Mouse (Mus musculus): ENCODE data around the gene Hist1h3e.
A peak's percentile ranks its signal among the peaks of the same experiment; 100 is the strongest.
"Not testable (repeated sequence)": the region's sequence is repeated elsewhere in the genome, so short reads cannot be mapped to it uniquely, and the experiment has no call there.

Hist1h3e gene

GRCm38 (mm10) chr13:23561883-23562659, at the start of gene Hist1h3e:
Gene Hist1h3e, minus strand, starts transcription at chr13:23562369.
- DNase-seq, result peak; percentile 92

DNA sequence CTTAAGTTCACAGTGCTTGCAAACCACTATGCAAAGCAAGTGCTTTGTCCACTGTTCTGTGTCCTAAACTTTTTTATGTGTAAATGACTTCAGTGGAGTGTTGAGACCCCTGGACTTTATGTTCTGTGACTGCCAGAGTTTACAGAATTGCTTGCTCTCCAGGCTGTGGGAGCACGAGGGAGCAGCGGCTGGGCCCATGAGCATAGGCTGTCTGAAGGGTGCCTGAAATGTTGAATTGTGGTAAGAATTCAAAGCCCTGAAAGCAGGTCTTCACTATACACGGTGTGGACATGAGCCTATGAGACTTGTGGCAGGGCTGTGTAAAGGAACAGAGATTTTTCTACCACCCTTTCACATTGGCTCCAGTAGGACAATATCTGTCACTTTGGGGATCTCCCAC, 49.5 kb upstream of the Hist1h3e start:
- no peak for DNase-seq

- no peak for DNase-seq
Measured at GRCm38 (mm10) chr13:23610393-23610792, 48.2 kb upstream of the Hist1h3e start.

DNA sequence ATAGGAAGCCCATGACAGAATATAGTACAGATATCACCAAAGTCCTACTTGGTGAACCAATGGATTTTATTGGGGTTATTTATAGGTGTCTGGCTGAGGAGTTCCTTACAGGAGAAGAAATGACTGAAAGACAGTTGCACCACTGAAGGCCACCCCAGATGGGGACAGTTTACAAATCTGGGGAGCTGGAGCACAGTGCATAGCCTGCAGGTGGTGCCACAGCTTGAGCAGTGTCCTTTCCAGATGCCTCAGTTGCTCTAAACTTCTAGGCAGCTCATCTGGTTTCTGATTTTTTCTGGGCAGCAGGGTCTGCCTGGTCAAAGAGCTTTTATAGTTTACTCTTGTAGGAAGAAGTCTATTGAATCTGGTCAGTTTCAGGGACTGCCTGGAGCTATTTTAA, 47.7 kb upstream of the Hist1h3e start:
- DNase-seq, result no peak

- DNase-seq, result no peak
Measured at GRCm38 (mm10) chr13:23609209-23609608, 47.0 kb upstream of the Hist1h3e start.

- no peak for DNase-seq
Measured at GRCm38 (mm10) chr13:23605052-23605451, 42.9 kb upstream of the Hist1h3e start.

- no peak for DNase-seq
Measured at GRCm38 (mm10) chr13:23604452-23604851, 42.3 kb upstream of the Hist1h3e start.

- no peak for DNase-seq
Measured at GRCm38 (mm10) chr13:23603182-23603699, 41.1 kb upstream of the Hist1h3e start.

DNA sequence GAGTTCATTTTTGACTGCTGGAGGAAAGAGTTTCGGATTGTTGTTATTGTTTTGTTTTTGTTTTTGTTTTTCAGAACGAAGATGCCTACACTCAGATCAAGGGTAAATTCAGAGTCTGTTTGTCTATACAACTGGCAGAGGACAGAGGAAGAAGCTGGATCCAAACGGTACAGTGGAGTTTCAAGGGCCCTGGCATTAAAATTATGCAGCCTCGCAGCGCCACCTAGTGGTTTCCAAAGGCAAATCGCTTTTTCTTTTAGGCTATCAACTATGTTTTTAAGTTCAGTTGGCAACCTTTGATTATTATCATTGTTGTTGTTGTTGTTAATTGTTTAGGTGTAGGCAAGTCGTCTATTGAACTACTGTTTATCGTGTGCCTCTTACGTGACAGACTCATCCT, 35.8 kb upstream of the Hist1h3e start:
- DNase-seq, result peak; percentile 74

- no peak for DNase-seq
Measured at GRCm38 (mm10) chr13:23595622-23596372, 33.6 kb upstream of the Hist1h3e start.

DNA sequence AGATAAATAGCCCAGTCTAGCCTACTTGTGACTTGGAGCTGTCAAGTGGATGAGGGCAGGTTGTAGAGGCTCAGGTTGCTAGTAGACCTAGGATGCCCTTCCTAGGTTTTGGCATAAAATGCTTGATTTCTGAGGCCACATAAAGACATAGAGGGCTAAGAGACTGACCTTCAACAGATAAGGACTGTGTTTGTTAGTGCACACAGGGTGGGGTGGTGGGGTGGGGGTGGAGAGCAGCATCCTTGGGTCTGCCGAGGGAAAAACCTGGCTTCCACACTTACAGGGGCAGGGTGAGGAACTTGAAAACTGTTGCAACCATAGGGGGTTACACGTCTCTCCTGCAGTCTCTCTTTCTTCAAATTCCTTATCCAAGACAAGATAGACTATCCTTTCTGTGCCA, 33.0 kb upstream of the Hist1h3e start:
- no peak for DNase-seq

GRCm38 (mm10) chr13:23593051-23593770, 31.0 kb upstream of the Hist1h3e start:
- DNase-seq, result peak; percentile 37

DNA sequence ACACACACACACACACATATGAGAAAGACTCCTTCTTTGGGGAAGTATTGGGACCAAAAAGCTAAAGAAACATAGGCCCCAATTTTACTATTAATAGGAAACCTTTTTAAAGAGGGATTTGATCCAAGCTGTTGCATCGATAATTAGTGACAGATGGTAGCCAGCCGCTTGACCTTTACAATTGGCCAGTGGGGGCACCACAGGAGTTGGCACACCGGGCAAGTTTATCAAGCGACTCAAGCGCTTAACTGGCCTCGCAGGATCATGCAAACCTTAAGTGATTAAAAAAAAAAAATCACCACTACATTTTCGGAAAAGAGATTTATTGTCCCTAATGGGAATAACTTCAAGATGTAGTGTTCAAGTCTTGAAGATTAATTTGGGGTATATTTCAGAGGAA, 30.4 kb upstream of the Hist1h3e start:
- DNase-seq, result no peak

GRCm38 (mm10) chr13:23591886-23592285, 29.7 kb upstream of the Hist1h3e start:
- DNase-seq, result not testable (repeated sequence)

DNA sequence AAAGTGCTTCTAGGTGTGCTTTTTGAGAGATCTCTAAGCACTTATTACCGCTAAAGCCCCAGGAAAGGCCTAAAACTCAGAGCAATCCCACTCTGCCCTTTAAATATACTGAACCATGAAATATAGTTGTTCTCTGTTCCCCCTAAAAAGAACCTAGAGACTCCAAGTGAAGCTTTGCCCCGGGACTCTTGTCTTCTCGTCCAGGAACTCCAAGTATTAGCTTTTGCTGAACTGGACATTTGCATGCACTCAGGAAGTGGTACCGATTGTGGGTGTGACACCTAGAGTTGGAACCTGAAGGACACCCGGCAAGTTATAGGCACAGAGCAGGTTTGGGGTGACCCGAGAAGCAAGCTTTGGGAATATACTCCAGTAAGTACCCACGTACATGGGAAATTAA, 29.0 kb upstream of the Hist1h3e start:
- no peak for DNase-seq

DNA sequence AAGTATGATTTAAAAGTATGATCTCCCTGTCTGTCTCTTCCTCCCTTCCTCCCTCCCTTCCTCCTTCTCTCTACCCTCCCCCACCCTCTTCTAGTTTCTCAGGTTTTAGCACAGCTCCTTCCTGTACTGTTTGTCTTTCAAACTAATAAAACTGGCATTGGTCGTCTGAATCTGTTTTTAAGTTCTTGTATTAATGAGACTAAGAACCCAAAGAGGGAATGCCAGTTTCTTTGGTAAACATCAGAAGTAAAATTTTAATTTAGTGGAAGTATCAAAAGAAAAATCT, 24.7 kb upstream of the Hist1h3e start:
- DNase-seq, result no peak

- peak; percentile 34 for DNase-seq
Measured at GRCm38 (mm10) chr13:23586099-23586939, 24.1 kb upstream of the Hist1h3e start.

DNA sequence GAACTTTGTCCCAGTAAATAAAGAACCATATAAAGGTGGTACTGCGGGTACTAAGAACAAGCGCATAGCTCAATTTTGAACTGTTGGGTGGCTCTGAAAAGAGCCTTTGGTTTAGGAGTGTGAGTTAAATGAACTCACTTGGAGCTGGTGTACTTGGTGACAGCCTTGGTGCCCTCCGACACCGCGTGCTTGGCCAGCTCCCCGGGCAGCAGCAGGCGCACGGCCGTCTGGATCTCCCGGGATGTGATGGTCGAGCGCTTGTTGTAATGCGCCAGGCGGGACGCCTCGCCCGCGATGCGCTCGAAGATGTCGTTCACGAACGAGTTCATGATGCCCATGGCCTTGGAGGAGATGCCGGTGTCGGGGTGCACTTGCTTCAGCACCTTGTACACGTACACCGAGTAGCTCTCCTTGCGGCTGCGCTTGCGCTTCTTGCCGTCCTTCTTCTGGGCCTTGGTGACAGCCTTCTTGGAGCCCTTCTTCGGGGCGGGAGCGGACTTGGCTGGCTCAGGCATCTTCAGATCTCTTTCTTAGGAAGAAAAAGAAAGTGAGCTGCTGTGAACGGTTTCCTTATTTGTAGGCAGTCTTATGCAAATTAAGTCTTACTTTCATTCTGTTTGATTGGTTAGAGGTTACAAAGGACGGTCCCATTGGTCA, 23.4 kb upstream of the Hist1h3e start:
- peak; percentile 85 for DNase-seq

DNA sequence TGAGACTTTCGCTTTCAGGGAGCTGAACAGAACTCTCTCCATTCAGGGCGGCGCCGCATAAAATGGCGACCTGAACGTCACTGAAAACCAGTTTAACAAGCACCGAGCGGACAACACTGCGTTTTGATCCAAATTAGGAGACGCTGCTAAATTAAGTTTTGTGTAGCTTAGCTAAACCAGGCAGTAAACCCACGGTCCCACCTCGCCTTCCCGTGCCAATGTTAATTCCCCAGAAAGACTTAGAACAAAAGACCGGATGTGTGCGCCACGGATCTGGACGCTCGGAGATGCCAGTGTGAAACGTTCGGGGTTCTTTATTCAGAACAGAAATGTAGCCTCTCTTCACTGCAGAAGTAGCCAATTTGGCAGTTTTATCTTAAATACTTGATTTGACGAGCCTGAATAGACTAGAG, 22.9 kb upstream of the Hist1h3e start:
- peak; percentile 70 for DNase-seq

- DNase-seq, result no peak
Measured at GRCm38 (mm10) chr13:23584331-23584730, 22.2 kb upstream of the Hist1h3e start.

DNA sequence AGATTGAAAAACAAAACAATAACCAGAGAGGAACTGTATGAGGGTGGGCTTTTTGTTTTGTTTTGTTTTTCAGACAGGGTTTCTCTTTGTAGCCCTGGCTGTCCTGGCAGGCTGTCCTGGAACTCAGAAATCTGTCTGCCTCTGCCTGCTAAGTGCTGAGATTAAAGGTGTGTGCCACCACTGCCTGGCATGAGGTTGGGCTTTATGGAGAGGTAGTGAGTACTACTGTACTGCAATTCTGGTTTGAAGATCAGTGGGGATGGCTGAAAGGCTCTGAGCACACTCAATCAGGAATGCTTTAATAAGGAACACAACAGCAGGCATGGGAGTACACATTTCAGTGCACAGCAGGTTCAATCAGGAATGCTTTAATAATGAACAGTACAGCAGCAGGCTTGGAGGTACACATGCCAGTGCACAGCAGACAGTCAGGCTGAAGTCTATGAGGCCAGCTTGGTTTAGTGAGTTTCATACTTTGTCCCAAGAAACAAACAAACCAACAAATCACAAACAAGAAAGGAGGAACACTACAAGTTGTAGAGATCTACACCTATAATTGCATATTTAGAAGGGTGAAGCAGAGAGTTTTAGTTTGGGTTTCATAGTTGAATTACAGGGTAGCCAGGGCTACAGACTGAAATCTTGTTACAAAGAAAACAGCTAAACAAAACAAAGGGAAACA, 21.4 kb upstream of the Hist1h3e start:
- DNase-seq, result no peak
